Comparison of ENCODE assay signal across 8 mouse cellular contexts in genomic region chr7:113249134-113249825, GRCm38 (mm10). TPM values are rescaled to one million over a fixed set of nuclear protein-coding genes. Genes with fewer than 3 reads are reported as not detected.
DNase-seq lines count a peak whose midpoint lies in the region; ATAC-seq and TF ChIP-seq lines count a peak whose summit lies in the region.

No protein-coding gene starts in this region.

- no peak overlapping the region for H3K4me2 ChIP-seq in limb, embryonic 14.5 days (replicated peaks; ENCODE audit: low read depth, low read length, severe bottlenecking)
- H3K4me2 ChIP-seq in heart, embryonic 12.5 days: peak overlapping the region; percentile 23; the same call in 1 of the 2 replicates

- no peak overlapping the region for H3K9ac ChIP-seq in limb, embryonic 14.5 days (ENCODE audit: low read depth, low read length, severe bottlenecking)
- H3K9ac ChIP-seq in heart, embryonic 12.5 days: no peak overlapping the region

- no peak overlapping the region for H3K4me3 ChIP-seq in limb, embryonic 14.5 days (replicated peaks; ENCODE audit: low read length)
- H3K4me3 ChIP-seq in limb, embryonic 10.5 days: no peak overlapping the region
- no peak overlapping the region for H3K4me3 ChIP-seq in heart, embryonic 12.5 days

- DNase-seq in limb, embryonic 14.5 days (ENCODE audit: low spot score): peak; percentile 65
- DNase-seq in limb, embryonic 10.5 days (ENCODE audit: low spot score): no peak
- DNase-seq in cerebellum, adult 11 months: peak; percentile 56
- DNase-seq in left cerebral cortex, adult 18-20 months (ENCODE audit: low spot score in 2 of 2): peak; percentile 57 to 85
- DNase-seq in right cerebral cortex, adult 2 months (ENCODE audit: low spot score in 2 of 2): peak; percentile 81 to 85
- DNase-seq in testis, postnatal 10 days (ENCODE audit: low spot score): no peak

- 63% methylated on average over 16 of the region's 16 CpGs for WGBS in limb, embryonic 14.5 days
- 83% methylated on average over 16 of the region's 16 CpGs for WGBS in limb, embryonic 10.5 days
- WGBS in heart, embryonic 12.5 days: 48% methylated on average over 16 of the region's 16 CpGs

- no peak for ATAC-seq in limb, embryonic 14.5 days (ENCODE audit: low FRiP score, low read depth)
- peak; percentile 23; the same call in 1 of the 2 replicates for ATAC-seq in heart, embryonic 12.5 days (ENCODE audit: insufficient number of reproducible peaks, low FRiP score)
- no peak for ATAC-seq in granulocyte monocyte progenitor cell, adult 5-6 weeks (replicated peaks; ENCODE audit: poor library complexity, severe bottlenecking)

- H3K9me3 ChIP-seq in limb, embryonic 14.5 days (ENCODE audit: control insufficient read depth, low read length): no peaks in the 10 kb centered on the region
- no peaks in the 10 kb centered on the region for H3K9me3 ChIP-seq in limb, embryonic 10.5 days (replicated peaks)
- no peaks in the 10 kb centered on the region for H3K9me3 ChIP-seq in heart, embryonic 12.5 days (replicated peaks)

- H3K36me3 ChIP-seq in limb, embryonic 14.5 days (ENCODE audit: control insufficient read depth, insufficient read depth, low read length): no peaks in the 10 kb centered on the region
- H3K36me3 ChIP-seq in limb, embryonic 10.5 days: no peaks in the 10 kb centered on the region
- no peaks in the 10 kb centered on the region for H3K36me3 ChIP-seq in heart, embryonic 12.5 days

- no peak overlapping the region for H3K27ac ChIP-seq in limb, embryonic 14.5 days (replicated peaks; ENCODE audit: low read depth, low read length)
- no peak overlapping the region for H3K27ac ChIP-seq in limb, embryonic 10.5 days
- peak overlapping the region; percentile 96 for H3K27ac ChIP-seq in heart, embryonic 12.5 days (ENCODE audit: poor library complexity, severe bottlenecking)

- H3K4me1 ChIP-seq in limb, embryonic 14.5 days (ENCODE audit: control insufficient read depth, insufficient read depth, low read length): peaks cover 14% of the 10 kb centered on the region
- H3K4me1 ChIP-seq in limb, embryonic 10.5 days: peaks cover 10% of the 10 kb centered on the region
- H3K4me1 ChIP-seq in heart, embryonic 12.5 days (replicated peaks): peaks cover 54% of the 10 kb centered on the region

- H3K27me3 ChIP-seq in limb, embryonic 14.5 days (ENCODE audit: control insufficient read depth, insufficient read depth, low read length): no peaks in the 10 kb centered on the region
- H3K27me3 ChIP-seq in limb, embryonic 10.5 days (ENCODE audit: low read depth, poor library complexity, severe bottlenecking): no peaks in the 10 kb centered on the region
- no peaks in the 10 kb centered on the region for H3K27me3 ChIP-seq in heart, embryonic 12.5 days (replicated peaks)

- TF ChIP-seq POLR2A in limb, embryonic 14.5 days (IDR thresholded peaks at IDR 0.05; ENCODE audit: borderline replicate concordance, extremely low read depth, insufficient read depth, insufficient read length): no peak

RNA-seq across cellular contexts. Expression of gene Arntl, which starts 42.0 kb away (rescaled TPM):
- polyA plus RNA-seq in limb, embryonic 14.5 days (2012; rRNA removed): 5.7 and 6.8 TPM in 2 replicates
- 5.6 and 6.7 TPM in 2 replicates for polyA plus RNA-seq in limb, embryonic 14.5 days (2014; fragmentation: Nextera tagmentation; extraction: Ambion mirVana)
- polyA plus RNA-seq in limb, embryonic 10.5 days (2016; fragmentation: Nextera tagmentation; extraction: Ambion mirVana): 8.0 and 9.6 TPM in 2 replicates
- polyA plus RNA-seq in heart, embryonic 12.5 days (2016; fragmentation: Nextera tagmentation; extraction: Ambion mirVana): 6.8 and 8.5 TPM in 2 replicates
- total RNA-seq in left cerebral cortex, adult 18-20 months (2021): 10 to 100 TPM; 47.4 to 54.1 TPM
- 6.0 and 6.9 TPM in 2 replicates for total RNA-seq in granulocyte monocyte progenitor cell, adult 5-6 weeks (2014; fragmentation: Nextera tagmentation)
- total RNA-seq in granulocyte monocyte progenitor cell, adult 5-6 weeks (2017): 11.8 TPM in 2 replicates

Comparison
In these comparisons a context has a peak if more than half of its experiments do, and no peak if none do; other contexts are left out.
1. DNase-seq: peak in limb, embryonic 14.5 days (single experiment), cerebellum, adult 11 months (single experiment), left cerebral cortex, adult 18-20 months (2 of 2) and right cerebral cortex, adult 2 months (2 of 2); none in limb, embryonic 10.5 days (single experiment) and testis, postnatal 10 days (single experiment).